Mouse (Mus musculus) erythroblast, adult 5-6 weeks (primary cell): ENCODE measurements around the gene Shtn1. TPM values are rescaled to one million over a fixed set of nuclear protein-coding genes. Genes with fewer than 3 reads are reported as not detected.

Experiments used
- ATAC-seq: replicated peaks from 2 replicates; pipeline ENCODE4 v1.8.0; 2016; ENCODE audit warnings: moderate number of reproducible peaks, mild to moderate bottlenecking, moderate TSS enrichment, inconsistent platforms; ENCODE audit not compliant: poor library complexity, low FRiP score, severe bottlenecking
- total RNA-seq, 2 experiments: library from RNA; stranded (forward) in 1 of 2; stranded (reverse) in 1 of 2; fragments of 150-400 nt in 1 of 2; fragments of 200-764, 138-1000 nt in 1 of 2; gene quantifications; 2 replicates each; pipeline versions ENCODE4 v1.2.3 to v1.2.4; 2015 to 2017; ENCODE audit warnings: low replicate concordance in 2 of 2

The Shtn1 gene
- total RNA-seq (2015; ENCODE audit: low replicate concordance) (0.63 and 1.2 TPM in 2 replicates), total RNA-seq (2017; ENCODE audit: low replicate concordance) (0.94 and 0.98 TPM in 2 replicates)

DNA sequence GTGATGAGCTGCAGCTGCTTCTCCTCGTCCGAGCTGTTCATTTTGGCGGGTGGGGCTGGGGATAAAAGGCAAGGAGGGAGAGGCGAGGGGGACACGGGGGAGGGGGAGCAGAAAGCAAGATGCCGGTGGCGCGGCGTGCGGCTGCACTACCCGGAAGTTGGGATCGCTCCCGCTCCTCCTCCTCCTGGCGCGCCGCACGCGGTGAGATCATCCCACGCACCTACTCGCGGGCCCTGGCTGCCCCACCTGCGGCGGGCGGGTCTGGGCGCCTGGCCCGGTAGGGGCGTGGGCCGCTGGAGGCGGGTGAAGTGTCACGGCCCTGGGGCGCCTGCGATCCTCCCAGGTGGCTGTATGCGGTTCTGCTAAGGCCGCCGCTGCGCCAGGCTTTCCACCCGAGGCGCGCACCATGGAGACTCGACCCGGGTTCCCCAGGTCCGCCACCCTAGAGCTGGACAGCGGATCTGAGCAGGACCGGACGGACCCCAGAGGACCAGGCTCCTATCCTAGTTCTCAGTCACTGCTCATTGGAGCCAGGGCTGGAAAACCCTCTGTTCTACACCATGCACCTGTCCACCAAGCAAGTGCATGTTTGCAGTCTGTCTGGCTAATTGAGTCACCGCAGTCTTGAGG lies at the start of gene Shtn1:
Gene Shtn1, minus strand, starts transcription at position 629 of the 630 bp plus-strand sequence.
- no peak for ATAC-seq

DNA sequence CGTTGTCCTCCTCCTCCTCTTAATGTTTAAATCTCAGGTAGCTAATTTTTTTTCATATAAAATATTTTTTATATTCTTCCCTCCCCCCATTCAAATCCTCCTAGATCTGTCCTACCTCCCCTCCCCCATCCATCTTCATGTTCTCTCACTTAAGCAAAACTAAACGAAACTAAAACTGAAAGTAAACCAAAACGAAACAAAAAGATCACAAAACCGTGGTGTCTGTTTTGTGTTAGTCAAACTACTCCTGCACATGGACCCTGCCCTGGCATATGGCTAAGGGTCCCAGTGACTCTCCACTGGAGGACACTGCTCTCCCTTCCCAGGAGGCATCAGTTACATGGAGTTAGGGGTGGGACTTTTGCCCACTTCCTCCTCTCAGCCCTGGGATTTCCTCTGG lies 38.3 kb upstream of the Shtn1 start:
- no peak for ATAC-seq

DNA sequence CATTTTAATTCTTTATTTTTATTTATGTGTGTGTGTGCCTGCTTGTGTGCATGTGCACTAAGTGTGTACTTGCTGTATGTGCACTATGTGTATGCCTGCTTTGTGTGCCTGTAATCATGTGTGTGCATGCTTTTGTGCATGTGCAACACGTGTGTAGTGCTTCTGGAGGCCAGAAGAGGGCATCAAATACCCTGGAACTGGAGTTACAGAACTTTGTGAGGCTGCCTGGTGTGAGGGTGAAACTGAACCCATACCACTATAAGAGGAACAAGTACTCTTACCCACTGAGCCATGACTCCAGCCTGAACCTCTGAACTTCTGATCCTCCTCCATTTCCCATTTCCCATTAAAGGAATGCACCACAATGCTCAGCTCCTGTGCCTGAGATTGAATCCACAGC lies 34.0 kb upstream of the Shtn1 start:
- no peak for ATAC-seq

DNA sequence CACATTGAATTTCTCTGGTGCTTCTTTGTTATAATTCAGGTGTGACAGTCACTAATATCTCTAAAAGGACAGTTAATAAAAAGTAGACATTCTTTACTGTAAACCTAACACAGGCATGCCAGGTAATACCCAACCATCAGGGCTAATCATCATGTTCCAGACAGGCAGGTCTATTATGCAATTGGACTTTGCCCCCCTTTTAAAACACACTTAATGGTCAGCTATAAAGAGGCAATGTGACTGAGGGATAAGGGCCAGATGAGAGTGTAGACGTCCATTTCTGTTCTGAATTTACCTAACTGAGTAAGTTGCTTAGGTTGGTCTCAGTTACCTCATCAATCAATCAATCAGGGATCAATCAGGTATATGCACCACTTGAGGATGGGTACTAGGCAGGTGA lies 22.4 kb upstream of the Shtn1 start:
- ATAC-seq = no peak

DNA sequence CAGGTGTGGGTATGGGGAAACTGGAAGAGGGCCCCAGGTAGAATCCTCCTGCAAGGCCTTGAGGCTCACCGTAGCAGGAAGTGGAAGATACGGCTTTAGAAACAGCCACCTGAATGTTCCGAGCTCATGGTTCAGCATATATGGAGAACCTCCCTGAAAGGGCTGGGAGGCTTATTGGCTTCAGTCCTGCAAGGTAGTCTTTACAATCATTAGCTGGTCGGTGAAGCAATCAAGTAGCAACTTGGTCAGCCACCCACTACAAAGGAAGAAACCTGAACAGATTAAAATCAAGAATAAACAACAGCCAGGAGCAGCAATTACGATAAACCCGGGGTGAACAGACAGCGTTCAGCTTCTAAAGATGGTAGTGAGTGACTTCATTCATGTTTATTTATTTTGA lies 16.4 kb upstream of the Shtn1 start:
- no peak for ATAC-seq

DNA sequence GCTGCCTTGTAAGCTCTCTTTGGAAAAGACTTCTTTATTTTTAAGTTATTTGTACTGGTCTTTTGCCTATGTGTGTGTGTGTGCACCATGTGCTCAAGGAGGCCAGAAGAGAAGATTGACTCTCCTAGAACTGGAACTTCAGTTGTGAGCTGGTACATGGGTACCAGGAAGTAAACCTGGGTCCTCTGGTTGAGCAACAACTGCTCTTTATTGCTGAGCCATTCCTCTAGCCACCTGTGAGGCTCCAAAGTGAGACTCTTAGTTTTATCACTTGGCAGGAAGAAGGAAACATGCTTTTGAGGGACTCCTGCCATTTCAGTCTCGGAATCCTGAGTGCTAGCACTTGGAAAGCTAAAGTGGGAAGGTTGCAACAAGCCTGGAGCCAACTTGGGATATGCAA lies 14.4 kb upstream of the Shtn1 start:
- no peak for ATAC-seq

DNA sequence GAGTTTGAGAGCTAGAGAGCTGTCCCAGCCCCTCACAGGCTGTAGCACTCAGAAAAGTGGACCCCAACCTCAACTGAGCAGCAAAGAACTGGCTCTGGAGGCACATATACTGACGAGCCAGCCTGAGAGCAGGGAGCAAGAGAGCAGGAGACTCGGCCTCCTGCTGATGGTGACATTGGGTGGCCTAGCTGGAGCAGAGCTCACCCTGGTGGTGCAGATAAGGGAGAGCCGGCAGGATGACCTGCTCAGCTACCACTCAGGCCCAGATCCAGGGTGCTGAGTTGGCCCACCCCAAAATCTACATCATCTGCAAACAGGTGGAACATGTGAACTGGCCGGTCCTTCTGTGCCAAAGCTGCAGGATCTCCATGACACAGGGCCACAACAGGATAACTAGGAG lies 8.4 kb upstream of the Shtn1 start:
- ATAC-seq = no peak

DNA sequence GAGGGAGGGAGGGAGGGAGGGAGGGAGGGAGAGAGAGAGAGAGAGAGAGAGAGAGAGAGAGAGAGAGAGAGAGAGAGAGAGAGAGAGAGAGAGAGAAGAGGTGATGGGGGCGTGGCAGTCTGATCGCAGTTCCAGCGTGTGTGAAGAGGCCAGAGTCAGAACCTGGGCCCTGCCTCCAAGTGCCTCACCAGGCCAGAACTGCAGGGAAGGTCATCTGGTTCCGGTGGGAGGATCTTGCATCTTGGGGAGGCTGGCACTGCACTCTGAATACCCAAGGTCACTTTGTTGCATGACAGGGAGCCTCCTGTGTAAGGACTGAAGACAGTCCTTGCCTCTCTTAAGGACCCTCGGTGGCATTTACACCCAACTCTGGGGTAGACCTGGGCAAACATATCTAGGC lies 231 bp upstream of the Shtn1 start:
- ATAC-seq = no peak

DNA sequence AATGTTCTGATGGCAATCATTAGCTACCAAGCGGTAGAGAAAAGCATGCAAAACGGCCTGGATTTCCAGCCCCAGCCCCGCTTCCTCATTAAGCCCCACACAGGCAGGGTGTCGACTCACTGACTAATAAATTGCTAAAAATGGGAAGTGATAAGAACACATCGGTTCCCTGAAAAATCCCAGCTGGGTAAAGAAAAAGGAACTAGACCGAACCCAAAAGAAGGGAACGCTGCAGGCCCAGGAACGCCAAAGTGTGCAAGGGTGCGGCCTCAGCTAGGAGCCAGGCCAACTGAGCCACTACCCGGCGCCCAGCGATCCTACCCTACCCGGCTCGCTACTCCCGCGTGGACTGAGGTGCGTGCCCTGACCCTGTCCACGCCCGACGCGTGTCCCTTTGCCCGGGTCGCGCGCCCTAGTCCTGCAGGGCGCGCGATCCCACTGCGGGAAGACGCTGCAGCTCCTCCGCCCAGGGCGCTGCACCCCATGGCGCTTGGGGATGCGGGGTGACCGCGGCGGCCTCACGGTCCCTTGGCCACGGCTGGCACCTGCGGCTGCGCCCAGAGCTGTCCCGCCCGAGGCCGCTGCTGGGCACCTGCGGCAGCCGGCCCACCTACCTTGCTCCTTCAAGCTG lies 944 bp downstream of the Shtn1 start:
- no peak for ATAC-seq

DNA sequence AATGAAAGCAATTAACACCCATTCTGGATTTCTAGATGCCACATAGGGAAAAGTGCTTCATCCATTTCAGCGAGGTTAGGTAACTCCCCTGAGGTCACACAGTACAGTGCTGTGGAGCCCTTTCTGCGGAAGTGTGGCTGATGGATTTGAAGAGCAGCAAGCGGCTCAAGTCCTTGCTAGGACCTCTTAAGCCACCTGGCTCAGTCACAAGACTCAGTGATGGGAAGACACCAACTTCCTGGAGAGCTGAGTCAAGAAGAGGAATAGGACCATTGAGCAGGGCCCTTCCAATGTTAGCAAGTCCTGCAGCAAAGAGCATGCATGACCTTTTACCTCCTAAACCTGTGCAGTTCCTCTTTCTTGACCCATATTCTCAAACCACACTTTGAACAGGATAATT lies 1.5 kb downstream of the Shtn1 start:
- ATAC-seq = no peak

DNA sequence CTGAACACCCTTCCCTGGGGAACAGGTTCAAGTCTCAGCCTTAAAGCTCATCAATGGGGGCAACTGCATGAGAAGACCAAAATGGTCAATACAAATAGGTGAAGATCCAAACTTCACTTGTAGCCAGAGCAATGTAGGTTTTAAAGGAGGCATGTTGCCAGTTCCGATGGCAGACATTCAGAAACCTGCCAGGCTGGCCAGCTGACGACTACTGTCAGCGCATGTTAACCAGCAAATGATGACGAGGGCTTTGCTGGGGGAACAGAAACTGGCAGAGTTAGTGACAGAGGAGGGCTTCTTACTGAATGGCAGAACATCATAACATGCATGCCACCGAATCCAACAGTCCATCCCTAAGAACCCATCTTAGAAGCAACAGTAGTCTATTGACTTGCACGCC lies 2.9 kb downstream of the Shtn1 start:
- no peak for ATAC-seq

DNA sequence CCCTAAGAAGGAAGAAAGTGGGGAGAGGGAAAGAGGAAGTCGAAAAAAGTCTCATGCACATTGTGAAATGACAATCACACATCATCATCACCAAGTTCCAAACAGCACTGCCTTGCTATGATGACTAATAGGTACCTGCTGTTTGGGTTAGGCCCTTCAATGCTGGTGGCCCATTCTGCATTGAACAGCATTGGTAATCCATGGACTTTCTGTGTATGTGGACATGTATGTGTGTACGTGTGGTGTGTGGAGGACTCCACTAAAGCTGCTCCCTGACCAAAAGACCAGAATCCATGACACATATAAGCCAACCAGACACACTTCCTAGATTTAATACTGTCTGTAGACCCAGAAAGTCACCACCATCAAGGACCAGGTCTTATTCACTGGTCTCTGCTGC lies 3.9 kb downstream of the Shtn1 start:
- ATAC-seq = no peak

DNA sequence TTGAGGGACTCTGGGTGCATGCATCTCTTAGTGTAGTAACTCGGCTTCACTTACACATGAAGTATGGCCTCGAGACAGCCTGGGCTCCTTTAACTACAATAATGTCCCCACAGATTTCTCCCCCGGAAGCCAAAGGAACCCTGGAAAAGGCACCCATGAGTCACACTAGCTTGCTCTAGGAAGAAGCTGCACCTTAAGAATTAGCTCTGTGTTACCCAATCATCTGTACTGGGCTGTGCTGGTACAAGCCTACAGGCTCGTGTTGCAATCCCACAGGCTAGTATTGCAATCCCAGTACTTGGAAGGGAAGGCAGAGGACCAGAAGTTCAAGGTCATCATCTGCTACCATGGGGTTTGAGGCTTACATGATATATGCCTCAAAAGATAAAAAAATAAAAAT lies 4.5 kb downstream of the Shtn1 start:
- ATAC-seq = no peak

DNA sequence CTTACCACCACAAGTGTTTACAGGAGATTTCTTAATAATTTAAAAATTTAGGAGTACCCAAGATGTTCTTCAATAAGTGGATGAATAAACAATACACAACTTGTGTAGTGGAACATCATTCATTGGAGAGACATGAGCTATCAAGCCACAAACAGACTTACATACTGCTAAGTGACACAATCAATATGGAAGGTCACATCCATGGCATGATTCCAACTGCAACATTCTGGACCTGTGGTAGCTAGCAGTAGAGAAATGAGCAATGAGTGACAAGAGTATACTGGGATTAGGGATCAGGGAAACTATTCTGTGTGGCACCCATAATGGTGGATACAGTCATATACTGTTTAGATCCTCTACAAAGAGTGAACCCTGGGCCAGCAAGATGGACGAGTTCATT lies 8.2 kb downstream of the Shtn1 start:
- ATAC-seq = no peak

DNA sequence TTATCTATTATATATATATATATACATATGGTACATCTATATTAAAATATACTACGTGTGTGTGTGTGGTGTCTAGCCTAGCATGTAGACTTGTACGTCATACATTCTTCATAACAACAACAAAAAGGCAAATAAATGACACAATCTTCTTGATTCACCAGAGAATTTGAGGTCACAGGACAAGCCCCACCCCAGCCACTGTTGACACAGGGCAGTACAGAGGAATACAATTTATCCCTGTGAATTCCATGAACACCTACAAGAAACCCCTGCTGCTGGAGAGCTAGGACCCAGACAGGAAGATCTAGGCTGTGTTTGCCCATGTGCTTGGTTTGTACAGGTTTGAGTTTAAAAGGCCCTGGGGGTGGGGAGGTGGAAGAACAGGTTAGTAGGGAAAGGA lies 9.2 kb downstream of the Shtn1 start:
- no peak for ATAC-seq

DNA sequence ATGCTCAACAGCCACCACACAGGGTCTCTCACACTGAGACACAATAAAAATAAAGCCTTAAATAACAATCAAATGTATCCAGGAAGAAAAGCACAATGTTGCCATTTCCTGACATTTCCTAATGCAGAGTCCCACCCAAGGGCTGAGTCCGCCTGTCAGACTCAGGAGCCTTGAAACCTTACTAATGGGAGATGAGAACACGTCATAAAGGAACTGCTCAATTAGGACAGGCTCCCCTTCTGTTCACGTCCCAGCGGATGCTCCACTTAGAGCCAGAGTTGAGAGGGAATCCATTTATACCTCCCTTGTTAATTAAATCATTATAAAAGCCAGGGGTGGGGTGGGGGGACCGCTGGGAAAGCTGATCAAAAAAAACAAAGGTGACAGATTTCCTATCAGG lies 9.8 kb downstream of the Shtn1 start:
- no peak for ATAC-seq

DNA sequence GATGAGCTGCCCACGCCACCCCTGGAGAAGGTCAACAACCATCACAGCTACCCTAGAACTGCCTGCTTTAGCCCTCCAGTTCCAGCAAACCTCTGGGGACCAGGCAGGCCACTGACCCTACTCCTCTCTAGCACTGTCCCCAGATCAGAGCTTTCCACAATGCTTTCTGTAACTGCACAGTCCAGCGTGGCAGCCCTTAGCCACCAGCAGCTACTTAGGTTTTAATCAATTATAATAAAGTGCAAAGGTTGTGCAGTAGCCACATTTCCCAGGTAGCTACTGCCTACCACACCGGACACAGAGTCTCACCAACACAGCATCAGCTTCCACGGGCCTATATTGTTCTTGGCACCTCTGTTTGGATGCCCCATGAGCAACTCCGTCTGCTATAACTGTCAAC lies 11.3 kb downstream of the Shtn1 start:
- ATAC-seq = no peak

DNA sequence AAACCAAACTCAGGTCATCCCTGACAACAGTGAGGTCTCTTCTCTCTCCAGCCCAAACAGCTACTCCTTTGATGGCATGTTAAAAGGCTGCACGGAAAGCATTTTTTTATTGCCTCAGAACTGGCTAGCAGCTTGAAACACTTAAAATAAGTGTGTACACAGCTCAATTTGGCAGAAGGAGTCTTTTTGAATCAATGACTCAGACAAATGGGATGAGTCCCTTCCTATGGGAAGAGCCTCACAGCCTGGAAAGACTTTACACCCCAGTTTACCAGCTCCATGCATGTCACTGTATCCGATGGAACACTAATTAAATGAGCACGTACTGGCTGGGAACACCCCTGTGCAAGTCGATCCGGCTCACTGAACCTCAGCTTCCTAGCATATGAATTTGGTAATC lies 12.3 kb downstream of the Shtn1 start:
- no peak for ATAC-seq

DNA sequence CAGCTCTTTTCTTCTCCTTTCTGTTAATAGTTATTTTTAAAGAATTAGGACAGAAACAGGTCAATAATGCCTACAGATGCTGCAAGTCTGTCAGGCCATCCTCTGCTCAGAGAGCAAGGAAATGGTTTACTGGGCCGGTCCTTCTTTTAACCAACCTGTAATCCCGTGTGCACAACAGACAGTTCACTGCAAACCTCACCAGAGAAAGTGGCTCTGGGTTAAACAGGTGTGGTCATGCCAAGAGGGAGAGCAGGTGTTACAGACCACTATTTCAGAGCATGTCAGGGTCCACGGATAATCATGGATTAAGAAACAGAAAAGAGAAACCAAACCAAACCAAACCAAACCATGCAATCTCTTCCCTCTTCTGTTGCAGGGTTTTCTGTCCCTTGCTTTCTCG lies 17.8 kb downstream of the Shtn1 start:
- ATAC-seq = no peak

DNA sequence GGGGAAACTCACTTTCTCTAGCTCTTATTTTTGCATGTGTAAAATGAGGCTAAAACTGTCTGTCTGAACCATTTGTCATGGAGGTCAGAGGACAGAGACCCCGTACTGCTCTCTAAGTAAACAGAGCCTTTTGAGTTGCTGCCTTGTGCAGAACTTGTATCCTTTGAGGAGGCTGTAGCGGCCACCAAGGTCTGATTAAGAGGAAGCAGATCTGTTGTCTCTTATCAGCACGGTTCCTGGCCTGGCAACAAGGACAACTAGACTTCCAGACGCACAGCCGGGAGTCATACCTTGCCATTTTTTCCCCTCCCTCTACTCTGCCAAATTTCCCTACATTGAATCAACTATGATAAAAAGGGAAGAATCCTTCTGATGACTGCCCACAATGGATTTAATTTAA lies 18.5 kb downstream of the Shtn1 start:
- no peak for ATAC-seq

DNA sequence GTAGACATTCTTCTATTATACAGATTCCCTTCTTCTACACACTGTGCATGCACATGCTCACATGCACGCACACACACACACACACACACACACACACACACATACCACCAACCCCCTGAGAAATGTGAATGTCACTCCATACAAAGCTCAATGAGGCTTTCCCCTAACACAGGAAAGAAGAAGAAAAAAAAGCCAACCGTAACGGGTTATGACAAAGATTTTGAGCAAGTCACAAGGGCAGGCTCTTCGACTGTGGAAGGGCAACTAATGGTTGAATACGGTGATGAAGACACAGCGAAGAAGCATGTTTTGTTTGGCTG lies 21.3 kb downstream of the Shtn1 start:
- no peak for ATAC-seq

DNA sequence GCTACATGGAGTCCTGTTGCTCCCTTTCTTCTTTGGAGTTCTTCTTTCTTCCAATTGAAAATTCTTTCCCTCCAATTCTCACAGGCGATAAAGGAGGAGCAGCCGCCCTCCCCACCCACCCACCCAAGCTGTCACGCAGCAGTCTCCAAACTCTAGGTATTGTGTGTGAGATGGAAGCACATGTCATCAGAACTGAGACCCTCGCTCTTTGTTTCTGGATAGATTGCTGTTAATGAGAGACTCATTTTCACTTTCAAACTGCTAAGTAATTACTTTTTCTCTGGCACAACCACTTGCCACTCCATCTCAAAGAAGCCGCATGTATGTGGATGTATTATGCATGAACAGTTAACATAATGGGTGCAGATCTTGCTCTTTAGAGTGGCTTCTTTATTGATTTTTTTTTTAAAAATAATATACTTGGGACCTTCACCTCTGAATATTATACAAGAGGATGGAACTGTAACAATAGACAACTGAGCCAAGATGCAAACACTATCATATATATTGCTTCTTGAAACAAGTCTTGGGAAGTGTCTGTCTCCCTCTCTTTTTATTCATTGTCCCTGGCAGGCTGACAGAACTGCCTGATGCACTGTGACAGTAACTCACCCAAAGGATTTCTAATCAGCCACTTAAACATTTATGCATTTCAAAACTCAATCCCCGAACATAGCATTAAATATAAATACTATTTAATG lies 21.8 kb downstream of the Shtn1 start:
- no peak for ATAC-seq
